ENCODE assay signal across 7 mouse cellular contexts in the genomic region with DNA sequence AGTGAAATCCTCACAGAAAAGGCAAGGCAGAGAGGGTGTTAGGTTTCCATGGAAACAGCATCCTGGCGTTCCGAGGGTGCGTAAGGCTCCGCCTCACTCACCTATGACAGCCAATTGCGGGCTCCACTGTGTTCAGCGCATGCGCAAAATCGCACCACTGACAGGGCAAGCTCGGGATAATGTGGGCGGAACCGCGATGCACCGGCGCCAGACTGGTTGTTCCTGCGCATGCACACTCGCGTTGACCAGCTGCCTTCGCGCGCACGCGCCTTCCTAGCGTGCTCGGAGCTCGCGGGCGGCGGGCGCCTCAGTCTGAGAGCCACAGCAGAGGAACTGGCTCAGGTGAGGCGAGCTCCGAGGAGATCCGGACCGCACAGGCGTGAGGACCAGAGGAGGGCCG. TPM values are rescaled to one million over a fixed set of nuclear protein-coding genes. Genes with fewer than 3 reads are reported as not detected.
A peak's percentile ranks its signal among the peaks of the same experiment; 100 is the strongest.
DNase-seq lines count a peak whose midpoint lies in the region; ATAC-seq lines count a peak whose summit lies in the region.

A gene (plus strand): TSS at position 200 of the 400 bp plus-strand sequence.

- H3K27me3 ChIP-seq in embryonic facial prominence, embryonic 12.5 days = no peaks in the 10 kb centered on the region
- no peaks in the 10 kb centered on the region for H3K27me3 ChIP-seq in limb, embryonic 11.5 days (ENCODE audit: control insufficient read depth, insufficient read depth, low read length)
- no peaks in the 10 kb centered on the region for H3K27me3 ChIP-seq in midbrain, embryonic 14.5 days (ENCODE audit: control insufficient read depth, insufficient read depth, low read length)

- under 1% methylated on average over 34 of the region's 35 CpGs for WGBS in embryonic facial prominence, embryonic 12.5 days
- under 1% methylated on average over 35 of the region's 35 CpGs for WGBS in limb, embryonic 11.5 days
- whole genome bisulfite sequencing in midbrain, embryonic 14.5 days = under 1% methylated on average over 35 of the region's 35 CpGs

- H3K4me3 ChIP-seq in embryonic facial prominence, embryonic 12.5 days = peak within 1 kb of the TSS; percentile 56
- H3K4me3 ChIP-seq in limb, embryonic 11.5 days (ENCODE audit: low read depth, low read length) = peak within 1 kb of the TSS; percentile 72
- peak within 1 kb of the TSS; percentile 71 for H3K4me3 ChIP-seq in midbrain, embryonic 14.5 days (replicated peaks; ENCODE audit: low read depth, low read length)

- no peak within 1 kb of the TSS for H3K27ac ChIP-seq in embryonic facial prominence, embryonic 12.5 days
- no peak within 1 kb of the TSS for H3K27ac ChIP-seq in limb, embryonic 11.5 days (replicated peaks; ENCODE audit: low read depth, low read length)
- H3K27ac ChIP-seq in midbrain, embryonic 14.5 days (replicated peaks; ENCODE audit: low read depth, low read length) = peak within 1 kb of the TSS; percentile 69

- DNase-seq in adrenal gland, postnatal 25 days = peak; percentile 97
- peak; percentile 100 for DNase-seq in heart, adult 11 months
- DNase-seq in kidney, adult 18-20 months = peak; percentile 96
- DNase-seq in limb, embryonic 11.5 days (ENCODE audit: low spot score) = peak; percentile 99
- DNase-seq in midbrain, embryonic 14.5 days = peak; percentile 100
- peak; percentile 92 to 96 for DNase-seq in spleen, adult 18-20 months

- H3K36me3 ChIP-seq in embryonic facial prominence, embryonic 12.5 days = peaks cover 23% of the 10 kb centered on the region
- peaks cover 19% of the 10 kb centered on the region for H3K36me3 ChIP-seq in limb, embryonic 11.5 days (ENCODE audit: control insufficient read depth, insufficient read depth, low read length)
- H3K36me3 ChIP-seq in midbrain, embryonic 14.5 days (ENCODE audit: control insufficient read depth, insufficient read depth, low read length) = peaks cover 20% of the 10 kb centered on the region

- H3K9me3 ChIP-seq in embryonic facial prominence, embryonic 12.5 days = no peaks in the 10 kb centered on the region
- H3K9me3 ChIP-seq in limb, embryonic 11.5 days (ENCODE audit: control insufficient read depth, low read length) = no peaks in the 10 kb centered on the region
- no peaks in the 10 kb centered on the region for H3K9me3 ChIP-seq in midbrain, embryonic 14.5 days (ENCODE audit: control insufficient read depth, low read length)

- peak; percentile 93 for ATAC-seq in embryonic facial prominence, embryonic 12.5 days (ENCODE audit: insufficient number of reproducible peaks, insufficient read depth, low FRiP score, low TSS enrichment)
- ATAC-seq in limb, embryonic 11.5 days (ENCODE audit: insufficient number of reproducible peaks, low FRiP score, low TSS enrichment, low read depth) = peak; percentile 97
- ATAC-seq in midbrain, embryonic 14.5 days (ENCODE audit: low FRiP score, low TSS enrichment) = peak; percentile 96

- peak within 1 kb of the TSS; percentile 68 for H3K4me2 ChIP-seq in embryonic facial prominence, embryonic 12.5 days (replicated peaks)
- H3K4me2 ChIP-seq in limb, embryonic 11.5 days (ENCODE audit: low read depth, severe bottlenecking) = peak within 1 kb of the TSS; percentile 78
- H3K4me2 ChIP-seq in midbrain, embryonic 14.5 days (ENCODE audit: low read length) = peak within 1 kb of the TSS; percentile 78

- H3K9ac ChIP-seq in embryonic facial prominence, embryonic 12.5 days = peak within 1 kb of the TSS; percentile 66
- H3K9ac ChIP-seq in limb, embryonic 11.5 days (ENCODE audit: low read length) = peak within 1 kb of the TSS; percentile 82
- peak within 1 kb of the TSS; percentile 80 for H3K9ac ChIP-seq in midbrain, embryonic 14.5 days (replicated peaks; ENCODE audit: low read length)

- H3K4me1 ChIP-seq in embryonic facial prominence, embryonic 12.5 days = peaks cover 17% of the 10 kb centered on the region
- H3K4me1 ChIP-seq in limb, embryonic 11.5 days (ENCODE audit: control insufficient read depth, insufficient read depth, low read length) = peaks cover 13% of the 10 kb centered on the region
- peaks cover 12% of the 10 kb centered on the region for H3K4me1 ChIP-seq in midbrain, embryonic 14.5 days (ENCODE audit: control insufficient read depth, insufficient read depth, low read length)

RNA-seq across cellular contexts. Expression of the gene that starts here (rescaled TPM):
- 54.3 and 80.2 TPM in 2 replicates for total RNA-seq in adrenal gland, postnatal 25 days (2021)
- polyA plus RNA-seq in embryonic facial prominence, embryonic 12.5 days (2016; fragmentation: Nextera tagmentation; extraction: Ambion mirVana) = 68.2 and 71.3 TPM in 2 replicates
- 64.0 and 73.5 TPM in 2 replicates for polyA plus RNA-seq in limb, embryonic 11.5 days (2014; fragmentation: Nextera tagmentation; extraction: Ambion mirVana)
- 31.2 and 38.2 TPM in 2 replicates for polyA plus RNA-seq in midbrain, embryonic 14.5 days (2014; fragmentation: Nextera tagmentation; extraction: Ambion mirVana)
